Mouse (Mus musculus): ENCODE data around the gene Drg2. TPM values are rescaled to one million over a fixed set of nuclear protein-coding genes. Genes with fewer than 3 reads are reported as not detected.
"Not testable (repeated sequence)": the region's sequence is repeated elsewhere in the genome, so short reads cannot be mapped to it uniquely, and the experiment has no call there.

The Drg2 gene
- polyA plus RNA-seq, 1 experiment from 2014 or later: 91.5 TPM

DNA sequence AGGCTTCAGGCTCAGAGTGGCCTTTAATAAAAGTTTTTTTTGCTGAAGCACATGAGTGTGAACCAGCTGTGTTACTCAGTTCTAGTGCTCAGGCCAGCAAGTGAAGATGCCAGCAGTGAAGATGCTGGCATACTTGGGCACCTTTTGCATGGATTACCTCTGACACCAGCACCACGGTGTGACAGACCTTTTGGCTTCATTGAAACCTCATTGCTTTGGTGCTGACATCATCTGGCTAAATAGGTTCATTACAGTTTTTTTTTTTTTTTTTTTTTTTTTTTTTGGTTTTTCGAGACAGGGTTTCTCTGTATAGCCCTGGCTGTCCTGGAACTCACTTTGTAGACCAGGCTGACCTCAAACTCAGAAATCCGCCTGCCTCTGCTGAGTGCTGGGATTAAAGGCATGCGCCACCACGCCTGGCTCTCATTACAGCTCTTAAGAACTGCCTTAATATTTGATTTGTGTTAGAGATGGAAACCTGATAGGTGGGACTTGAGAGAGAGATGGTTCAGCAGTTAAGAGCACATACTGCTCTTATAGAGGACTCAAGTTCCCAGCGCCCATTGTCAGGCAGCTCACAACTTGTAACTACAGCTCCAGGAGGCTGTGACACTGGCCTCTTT, 32.2 kb upstream of the Drg2 start:
- H3K27me3 ChIP-seq (ENCODE audit: control insufficient read depth, insufficient read depth, low read depth, low read length): no peaks in the 10 kb centered on the region
- ATAC-seq: no peak
- 71% methylated on average over 5 of the region's 6 CpGs for WGBS
- no peak overlapping the region for H3K27ac ChIP-seq (ENCODE audit: low read length)
- no peak overlapping the region for H3K4me3 ChIP-seq (ENCODE audit: low read depth, low read length)
- no peak overlapping the region for H3K4me2 ChIP-seq (ENCODE audit: low read length)
- 0 out of 2 replicates have a peak, but pooled peaks cover 4% of the 10 kb centered on the region for H3K36me3 ChIP-seq (ENCODE audit: control insufficient read depth, insufficient read depth, low read length)
- H3K9me3 ChIP-seq (replicated peaks; ENCODE audit: control insufficient read depth, low read length, poor library complexity, severe bottlenecking): no peaks in the 10 kb centered on the region
- H3K9ac ChIP-seq (ENCODE audit: low read depth, low read length): no peak overlapping the region
- H3K4me1 ChIP-seq (ENCODE audit: control insufficient read depth, insufficient read depth, low read length): peaks cover 12% of the 10 kb centered on the region

DNA sequence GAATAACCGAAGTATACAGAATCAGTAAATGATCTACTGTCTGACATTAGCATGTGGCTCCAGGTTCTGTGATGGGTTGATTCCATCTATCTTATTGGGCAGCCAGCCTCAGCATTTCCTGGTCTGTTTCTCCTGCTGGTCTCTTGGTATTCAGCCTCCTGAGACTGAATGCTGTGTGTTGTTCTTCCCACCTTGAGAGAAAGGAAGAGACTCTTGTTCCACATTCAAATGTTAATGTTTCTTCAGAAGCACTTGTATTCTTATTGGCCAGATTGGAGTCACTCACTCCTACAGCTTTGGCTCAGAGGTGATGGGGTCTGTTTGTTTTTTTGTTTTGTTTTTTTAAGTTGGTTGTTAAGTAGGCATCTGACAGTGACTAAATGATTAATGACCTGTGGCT, 31.4 kb upstream of the Drg2 start:
- WGBS: 77% methylated on average over 1 of the region's 1 CpGs
- peaks cover 11% of the 10 kb centered on the region for H3K4me1 ChIP-seq (ENCODE audit: control insufficient read depth, insufficient read depth, low read length)
- no peaks in the 10 kb centered on the region for H3K9me3 ChIP-seq (replicated peaks; ENCODE audit: control insufficient read depth, low read length, poor library complexity, severe bottlenecking)
- H3K27ac ChIP-seq (ENCODE audit: low read length): no peak overlapping the region
- no peak for ATAC-seq
- H3K4me3 ChIP-seq (ENCODE audit: low read depth, low read length): no peak overlapping the region
- no peaks in the 10 kb centered on the region for H3K27me3 ChIP-seq (ENCODE audit: control insufficient read depth, insufficient read depth, low read depth, low read length)
- H3K4me2 ChIP-seq (ENCODE audit: low read length): no peak overlapping the region
- H3K9ac ChIP-seq (ENCODE audit: low read depth, low read length): no peak overlapping the region
- peaks cover 9% of the 10 kb centered on the region; the same call in 1 of the 2 replicates for H3K36me3 ChIP-seq (ENCODE audit: control insufficient read depth, insufficient read depth, low read length)

DNA sequence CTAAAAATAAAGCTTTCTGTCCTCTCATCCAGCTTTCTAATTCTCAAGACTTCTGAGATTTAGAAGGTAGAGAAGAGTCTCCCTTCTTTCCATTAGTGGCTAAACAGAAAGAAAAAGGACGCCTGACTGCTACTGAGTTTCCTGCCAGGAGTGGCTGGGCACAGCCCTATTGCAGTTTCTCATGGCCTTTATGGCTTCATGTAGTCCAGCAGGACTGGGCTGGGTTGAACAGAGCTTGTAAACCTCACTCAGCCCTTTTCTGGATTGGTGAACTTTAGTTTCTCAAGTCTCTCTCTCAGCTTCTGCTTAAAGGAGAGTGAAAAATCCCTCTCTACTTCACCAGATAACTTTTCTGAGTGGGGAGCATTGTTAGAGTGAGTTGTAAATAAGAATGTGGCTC, 28.0 kb upstream of the Drg2 start:
- Histone ChIP-seq H3K9me3 (replicated peaks; ENCODE audit: control insufficient read depth, low read length, poor library complexity, severe bottlenecking) (no peaks in the 10 kb centered on the region), H3K4me3 (ENCODE audit: low read depth, low read length) (no peak overlapping the region), H3K9ac (ENCODE audit: low read depth, low read length) (no peak overlapping the region), H3K27me3 (ENCODE audit: control insufficient read depth, insufficient read depth, low read depth, low read length) (no peaks in the 10 kb centered on the region), H3K36me3 (ENCODE audit: control insufficient read depth, insufficient read depth, low read length) (peaks cover 15% of the 10 kb centered on the region; the same call in 1 of the 2 replicates), H3K4me2 (ENCODE audit: low read length) (no peak overlapping the region), H3K4me1 (ENCODE audit: control insufficient read depth, insufficient read depth, low read length) (no peaks in the 10 kb centered on the region), H3K27ac (ENCODE audit: low read length) (no peak overlapping the region)
- WGBS: 68% methylated on average over 1 of the region's 1 CpGs
- ATAC-seq: no peak

DNA sequence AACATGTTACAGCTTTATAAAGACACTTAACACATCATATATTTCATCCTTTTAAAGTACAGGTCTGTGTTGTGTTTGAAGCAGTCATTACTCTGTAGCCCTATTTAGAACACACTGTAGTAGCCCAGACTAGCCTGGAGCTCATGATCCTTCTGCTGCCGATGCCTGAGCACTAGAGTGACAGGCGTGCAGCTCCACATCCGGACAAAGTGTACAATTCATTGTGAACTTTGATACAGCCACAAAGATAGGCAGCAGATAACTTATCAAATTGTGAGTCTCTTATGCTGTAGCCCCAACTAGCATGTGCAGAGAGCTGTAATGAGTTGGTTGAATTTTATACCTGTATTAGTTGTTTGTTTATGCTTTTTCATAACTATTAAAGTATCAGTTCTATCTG, 26.8 kb upstream of the Drg2 start:
- Histone ChIP-seq H3K4me2 (ENCODE audit: low read length) (no peak overlapping the region), H3K27me3 (ENCODE audit: control insufficient read depth, insufficient read depth, low read depth, low read length) (no peaks in the 10 kb centered on the region), H3K4me1 (ENCODE audit: control insufficient read depth, insufficient read depth, low read length) (no peaks in the 10 kb centered on the region), H3K4me3 (ENCODE audit: low read depth, low read length) (no peak overlapping the region), H3K36me3 (ENCODE audit: control insufficient read depth, insufficient read depth, low read length) (peaks cover 21% of the 10 kb centered on the region; the same call in 1 of the 2 replicates), H3K9me3 (replicated peaks; ENCODE audit: control insufficient read depth, low read length, poor library complexity, severe bottlenecking) (no peaks in the 10 kb centered on the region), H3K27ac (ENCODE audit: low read length) (no peak overlapping the region), H3K9ac (ENCODE audit: low read depth, low read length) (no peak overlapping the region)
- no peak for ATAC-seq
- WGBS: 100% methylated on average over 3 of the region's 3 CpGs

DNA sequence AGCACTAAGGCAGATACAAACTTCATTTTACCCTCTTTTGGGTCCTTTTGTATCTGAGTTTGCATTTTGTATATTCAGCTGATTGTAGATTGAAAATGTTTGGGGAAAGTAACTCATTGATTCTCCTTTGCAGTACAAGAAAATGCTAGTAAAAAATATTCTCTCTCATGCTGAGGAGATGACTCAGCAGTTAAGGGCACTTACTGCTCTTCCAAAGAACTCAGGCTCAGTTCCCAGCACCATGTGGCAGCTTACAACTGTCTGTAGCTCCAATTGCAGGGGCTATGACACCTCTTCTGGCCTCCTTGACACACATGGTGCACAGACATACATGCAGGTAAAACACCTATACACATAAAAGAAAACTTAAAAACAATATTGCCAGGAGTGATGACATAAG, 20.9 kb upstream of the Drg2 start:
- H3K4me2 ChIP-seq (ENCODE audit: low read length): no peak overlapping the region
- H3K36me3 ChIP-seq (ENCODE audit: control insufficient read depth, insufficient read depth, low read length): peaks cover 29% of the 10 kb centered on the region
- no peak overlapping the region for H3K9ac ChIP-seq (ENCODE audit: low read depth, low read length)
- H3K27me3 ChIP-seq (ENCODE audit: control insufficient read depth, insufficient read depth, low read depth, low read length): no peaks in the 10 kb centered on the region
- H3K9me3 ChIP-seq (replicated peaks; ENCODE audit: control insufficient read depth, low read length, poor library complexity, severe bottlenecking): no peaks in the 10 kb centered on the region
- no peak overlapping the region for H3K27ac ChIP-seq (ENCODE audit: low read length)
- no peak overlapping the region for H3K4me3 ChIP-seq (ENCODE audit: low read depth, low read length)
- no peak for ATAC-seq
- H3K4me1 ChIP-seq (ENCODE audit: control insufficient read depth, insufficient read depth, low read length): no peaks in the 10 kb centered on the region

DNA sequence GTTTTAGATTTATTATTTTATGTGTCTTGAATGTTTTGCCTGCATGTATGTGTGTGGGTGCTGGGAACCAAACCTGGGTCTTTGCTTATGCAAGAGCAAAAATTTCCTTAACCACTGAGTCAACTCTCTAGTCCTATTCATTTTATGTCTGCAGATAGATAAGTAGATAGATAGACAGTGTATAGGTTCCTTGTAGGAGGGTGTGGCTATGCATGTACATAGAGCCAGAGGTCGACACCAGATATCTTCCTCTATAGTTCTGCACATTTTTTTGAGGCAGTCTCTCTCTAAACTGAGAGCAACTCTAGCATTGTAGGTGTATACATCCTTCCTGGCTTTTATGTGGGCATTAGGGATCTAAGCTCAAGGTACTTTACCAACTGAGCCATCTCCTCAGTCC, 19.3 kb upstream of the Drg2 start:
- peaks cover 33% of the 10 kb centered on the region for H3K36me3 ChIP-seq (ENCODE audit: control insufficient read depth, insufficient read depth, low read length)
- ATAC-seq: no peak
- no peak overlapping the region for H3K4me2 ChIP-seq (ENCODE audit: low read length)

DNA sequence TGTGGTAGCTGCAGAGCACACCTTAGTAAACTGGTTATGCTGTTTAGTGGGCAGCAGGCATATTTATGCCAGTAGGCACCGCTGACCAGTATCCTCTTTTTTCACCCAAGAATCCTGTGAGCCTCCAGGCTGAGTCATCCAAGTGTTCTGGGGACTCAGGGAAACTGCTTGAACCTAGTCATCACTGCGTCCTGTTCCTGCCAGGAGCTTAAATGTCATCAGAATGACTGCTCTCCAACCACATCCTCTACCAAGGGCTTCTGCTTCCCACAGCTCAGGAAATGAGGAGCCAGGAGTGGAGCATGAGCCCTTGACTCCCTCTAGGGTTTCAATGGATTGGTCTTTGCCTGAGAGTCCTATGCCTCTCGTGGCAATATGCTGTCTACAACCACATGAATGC, 17.8 kb upstream of the Drg2 start:
- ATAC-seq: no peak
- Histone ChIP-seq H3K4me2 (ENCODE audit: low read length) (no peak overlapping the region), H3K27ac (ENCODE audit: low read length) (no peak overlapping the region), H3K4me3 (ENCODE audit: low read depth, low read length) (no peak overlapping the region), H3K9me3 (replicated peaks; ENCODE audit: control insufficient read depth, low read length, poor library complexity, severe bottlenecking) (no peaks in the 10 kb centered on the region), H3K27me3 (ENCODE audit: control insufficient read depth, insufficient read depth, low read depth, low read length) (no peaks in the 10 kb centered on the region), H3K36me3 (ENCODE audit: control insufficient read depth, insufficient read depth, low read length) (peaks cover 41% of the 10 kb centered on the region), H3K4me1 (ENCODE audit: control insufficient read depth, insufficient read depth, low read length) (no peaks in the 10 kb centered on the region), H3K9ac (ENCODE audit: low read depth, low read length) (no peak overlapping the region)
- WGBS: 92% methylated on average over 3 of the region's 3 CpGs

More for the DNA sequence above, 19.3 kb upstream of the Drg2 start:
- H3K27me3 ChIP-seq (ENCODE audit: control insufficient read depth, insufficient read depth, low read depth, low read length): no peaks in the 10 kb centered on the region
- H3K27ac ChIP-seq (ENCODE audit: low read length): no peak overlapping the region
- no peaks in the 10 kb centered on the region for H3K9me3 ChIP-seq (replicated peaks; ENCODE audit: control insufficient read depth, low read length, poor library complexity, severe bottlenecking)
- H3K9ac ChIP-seq (ENCODE audit: low read depth, low read length): no peak overlapping the region
- H3K4me1 ChIP-seq (ENCODE audit: control insufficient read depth, insufficient read depth, low read length): no peaks in the 10 kb centered on the region
- no peak overlapping the region for H3K4me3 ChIP-seq (ENCODE audit: low read depth, low read length)
- 100% methylated on average over 1 of the region's 1 CpGs for WGBS

DNA sequence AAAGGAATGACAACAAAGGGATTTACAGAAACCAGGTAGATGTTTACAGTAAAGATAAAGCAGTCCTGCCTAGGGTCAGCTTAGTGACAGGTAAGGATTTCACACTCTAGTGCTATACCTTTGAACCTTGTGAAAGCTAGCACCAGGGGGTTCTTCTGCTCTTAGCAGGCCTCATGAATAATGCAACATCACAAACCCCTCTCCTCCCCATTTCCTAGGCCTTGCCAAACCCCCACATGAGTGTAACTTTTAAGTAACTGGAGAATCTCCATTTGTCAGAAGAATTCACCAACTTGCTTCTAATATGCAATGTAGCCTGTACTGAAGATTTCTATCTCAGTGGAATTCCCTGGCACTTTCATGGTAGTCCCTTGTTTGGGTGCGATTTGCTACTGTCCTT, 14.8 kb upstream of the Drg2 start:
- not testable (repeated sequence) for H3K27me3 ChIP-seq (ENCODE audit: control insufficient read depth, insufficient read depth, low read depth, low read length); ATAC-seq; H3K4me1 ChIP-seq (ENCODE audit: control insufficient read depth, insufficient read depth, low read length); H3K9me3 ChIP-seq (replicated peaks; ENCODE audit: control insufficient read depth, low read length, poor library complexity, severe bottlenecking); H3K4me3 ChIP-seq (ENCODE audit: low read depth, low read length); H3K4me2 ChIP-seq (ENCODE audit: low read length); H3K9ac ChIP-seq (ENCODE audit: low read depth, low read length); H3K27ac ChIP-seq (ENCODE audit: low read length)
- 28% methylated on average over 1 of the region's 1 CpGs for WGBS
- H3K36me3 ChIP-seq (ENCODE audit: control insufficient read depth, insufficient read depth, low read length): peaks cover 39% of the 10 kb centered on the region

DNA sequence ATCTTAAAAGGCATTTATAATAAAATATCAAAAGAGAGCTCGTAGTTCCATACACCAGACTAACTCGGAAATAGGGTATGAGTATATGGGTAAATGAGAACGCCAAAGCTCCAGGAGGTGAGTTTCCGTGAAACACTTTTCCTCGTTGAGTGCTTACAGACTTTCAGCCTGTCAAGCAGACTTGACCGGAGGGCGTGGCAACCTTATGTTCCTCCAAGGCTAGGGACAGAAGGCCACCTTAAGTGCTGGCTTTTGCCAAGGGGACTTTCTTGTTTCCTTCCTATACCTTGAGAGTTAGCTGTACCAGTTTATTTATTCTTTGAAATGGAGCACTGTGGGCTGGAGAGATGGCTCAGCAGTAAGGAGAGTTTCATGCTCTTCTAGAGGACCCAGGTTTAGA, 14.2 kb upstream of the Drg2 start:
- Histone ChIP-seq H3K9me3 (replicated peaks; ENCODE audit: control insufficient read depth, low read length, poor library complexity, severe bottlenecking) (no peaks in the 10 kb centered on the region), H3K4me3 (ENCODE audit: low read depth, low read length) (no peak overlapping the region), H3K27me3 (ENCODE audit: control insufficient read depth, insufficient read depth, low read depth, low read length) (no peaks in the 10 kb centered on the region), H3K4me1 (ENCODE audit: control insufficient read depth, insufficient read depth, low read length) (no peaks in the 10 kb centered on the region), H3K36me3 (ENCODE audit: control insufficient read depth, insufficient read depth, low read length) (peaks cover 35% of the 10 kb centered on the region), H3K4me2 (ENCODE audit: low read length) (no peak overlapping the region), H3K27ac (ENCODE audit: low read length) (no peak overlapping the region), H3K9ac (ENCODE audit: low read depth, low read length) (no peak overlapping the region)
- WGBS: 54% methylated on average over 7 of the region's 7 CpGs
- no peak for ATAC-seq

Data from midbrain, embryonic 16.5 days (tissue).